Mouse (Mus musculus): ENCODE measurements around the gene Calcoco2. TPM values are rescaled to one million over a fixed set of nuclear protein-coding genes. Genes with fewer than 3 reads are reported as not detected.

The Calcoco2 gene
- total and polyA plus RNA-seq, 3 experiments, result not detected

- no peaks in the 10 kb centered on the region for H3K4me1 ChIP-seq (ENCODE audit: control insufficient read depth, insufficient read depth, low read length)
- H3K4me3 ChIP-seq, result no peak overlapping the region
- peaks cover 4% of the 10 kb centered on the region; the same call in 1 of the 2 replicates for H3K79me2 ChIP-seq (replicated peaks; ENCODE audit: control insufficient read depth, insufficient read depth, low read length)
- peaks cover 10% of the 10 kb centered on the region for H3K36me3 ChIP-seq (ENCODE audit: control insufficient read depth, insufficient read depth, low read length)
- no peak overlapping the region for H3K9ac ChIP-seq (ENCODE audit: low read depth, low read length)
- intact Hi-C loops (cut with DNase I), result no loop called here
- TF ChIP-seq CTCF (IDR thresholded peaks at IDR 0.05) (no peak), EP300 (IDR thresholded peaks at IDR 0.05; ENCODE audit: insufficient read depth, low read depth, low read length) (no peak), POLR2A (IDR thresholded peaks at IDR 0.05; ENCODE audit: insufficient read depth, low read depth, low read length) (no peak)
- 97% methylated on average over 3 of the region's 3 CpGs for WGBS
- H3K27me3 ChIP-seq (ENCODE audit: control insufficient read depth, insufficient read depth, low read length), result no peaks in the 10 kb centered on the region
- no peak overlapping the region for H3K27ac ChIP-seq
- no peak for DNase-seq
Measured at GRCm38 (mm10) chr11:96050854-96051253, 60.9 kb downstream of the Calcoco2 start.

DNA sequence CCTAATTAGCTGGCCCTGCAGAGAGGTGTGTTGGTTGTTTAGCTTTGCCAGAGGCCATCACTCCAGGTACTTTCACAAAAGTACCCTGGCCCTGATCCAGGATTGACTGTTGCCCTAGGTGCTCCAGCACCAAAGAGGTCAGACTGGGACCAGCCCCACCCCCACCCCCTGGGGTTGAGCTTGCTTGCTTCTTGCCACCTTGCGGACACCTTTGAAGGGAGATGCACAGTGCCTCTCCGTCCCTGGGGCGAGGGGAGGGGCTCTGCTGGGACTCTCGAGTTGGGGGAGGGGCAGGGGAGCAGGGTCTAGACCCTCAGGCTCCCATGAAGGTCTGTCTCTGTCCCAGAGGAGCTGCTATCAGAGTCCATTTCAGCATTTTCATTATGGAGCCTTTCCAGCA is 61.8 kb downstream of the Calcoco2 start:
- WGBS, result 72% methylated on average over 4 of the region's 4 CpGs
- peaks cover 10% of the 10 kb centered on the region for H3K36me3 ChIP-seq (ENCODE audit: control insufficient read depth, insufficient read depth, low read length)
- no peak overlapping the region for H3K4me3 ChIP-seq
- TF ChIP-seq CTCF (IDR thresholded peaks at IDR 0.05) (no peak), EP300 (IDR thresholded peaks at IDR 0.05; ENCODE audit: insufficient read depth, low read depth, low read length) (no peak), POLR2A (IDR thresholded peaks at IDR 0.05; ENCODE audit: insufficient read depth, low read depth, low read length) (no peak)
- no peak overlapping the region for H3K27ac ChIP-seq
- DNase-seq, result no peak
- peaks cover 4% of the 10 kb centered on the region; the same call in 1 of the 2 replicates for H3K79me2 ChIP-seq (replicated peaks; ENCODE audit: control insufficient read depth, insufficient read depth, low read length)
- H3K4me1 ChIP-seq (ENCODE audit: control insufficient read depth, insufficient read depth, low read length), result no peaks in the 10 kb centered on the region
- intact Hi-C loops (cut with DNase I), result no loop called here
- H3K27me3 ChIP-seq (ENCODE audit: control insufficient read depth, insufficient read depth, low read length), result no peaks in the 10 kb centered on the region
- H3K9ac ChIP-seq (ENCODE audit: low read depth, low read length), result no peak overlapping the region

Other genes with a start within 250 kb of the Calcoco2 start
- not detected for gene B4galnt2, start 197.1 kb downstream of the Calcoco2 start, total RNA-seq (2021)
- 0.06 TPM in 1 of 2 replicates, not detected in the other for gene B4galnt2, start 197.1 kb downstream of the Calcoco2 start, polyA plus RNA-seq (2012; rRNA removed)
- under 1 TPM; 0.05 to 0.23 TPM for gene Igf2bp1, start 106.0 kb downstream of the Calcoco2 start, total RNA-seq (2021)
- gene Igf2bp1, start 106.0 kb downstream of the Calcoco2 start, polyA plus RNA-seq (2012; rRNA removed), result 0.31 TPM in 1 of 2 replicates, not detected in the other
- gene Gip, start 87.4 kb downstream of the Calcoco2 start, total RNA-seq (2021), result not detected
- not detected in 2 replicates for gene Gip, start 87.4 kb downstream of the Calcoco2 start, polyA plus RNA-seq (2012; rRNA removed)
- gene Snf8, start 77.1 kb downstream of the Calcoco2 start, total RNA-seq (2021), result 10 to 100 TPM; 44.9 to 49.1 TPM
- 18.8 and 23.0 TPM in 2 replicates for gene Snf8, start 77.1 kb downstream of the Calcoco2 start, polyA plus RNA-seq (2012; rRNA removed)
- gene Ube2z, start 46.6 kb downstream of the Calcoco2 start, total RNA-seq (2021), result 10 to 100 TPM; 29.5 to 29.7 TPM
- gene Ube2z, start 46.6 kb downstream of the Calcoco2 start, polyA plus RNA-seq (2012; rRNA removed), result 22.9 and 41.1 TPM in 2 replicates
- 1,000 to 10,000 TPM; 3,096 to 3,522 TPM for gene Atp5g1, start 36.3 kb downstream of the Calcoco2 start, total RNA-seq (2021)
- gene Atp5g1, start 36.3 kb downstream of the Calcoco2 start, polyA plus RNA-seq (2012; rRNA removed), result 5,903 and 6,025 TPM in 2 replicates
- gene Ttll6, start 21.8 kb upstream of the Calcoco2 start, total RNA-seq (2021), result not detected
- 0.06 and 0.18 TPM in 2 replicates for gene Ttll6, start 21.8 kb upstream of the Calcoco2 start, polyA plus RNA-seq (2012; rRNA removed)
- gene Hoxb13, start 82.4 kb upstream of the Calcoco2 start, total RNA-seq (2021), result not detected
- not detected in 2 replicates for gene Hoxb13, start 82.4 kb upstream of the Calcoco2 start, polyA plus RNA-seq (2012; rRNA removed)
- not detected for gene Hoxb9, start 159.5 kb upstream of the Calcoco2 start, total RNA-seq (2021)
- gene Hoxb9, start 159.5 kb upstream of the Calcoco2 start, polyA plus RNA-seq (2012; rRNA removed), result not detected in 2 replicates
- gene Hoxb8, start 169.9 kb upstream of the Calcoco2 start, total RNA-seq (2021), result not detected
- not detected in 2 replicates for gene Hoxb8, start 169.9 kb upstream of the Calcoco2 start, polyA plus RNA-seq (2012; rRNA removed)
- gene Hoxb7, start 174.7 kb upstream of the Calcoco2 start, total RNA-seq (2021), result not detected
- not detected in 2 replicates for gene Hoxb7, start 174.7 kb upstream of the Calcoco2 start, polyA plus RNA-seq (2012; rRNA removed)
- not detected for gene Hoxb6, start 180.5 kb upstream of the Calcoco2 start, total RNA-seq (2021)
- not detected in 2 replicates for gene Hoxb6, start 180.5 kb upstream of the Calcoco2 start, polyA plus RNA-seq (2012; rRNA removed)
- gene Hoxb5, start 191.4 kb upstream of the Calcoco2 start, total RNA-seq (2021), result under 1 TPM in 1 of 2 experiments, not detected in 1; 0.18 TPM
- gene Hoxb5, start 191.4 kb upstream of the Calcoco2 start, polyA plus RNA-seq (2012; rRNA removed), result 0.20 and 0.23 TPM in 2 replicates
- under 1 TPM; 0.63 to 0.75 TPM for gene Hoxb4, start 206.3 kb upstream of the Calcoco2 start, total RNA-seq (2021)
- gene Hoxb4, start 206.3 kb upstream of the Calcoco2 start, polyA plus RNA-seq (2012; rRNA removed), result 1.00 and 1.1 TPM in 2 replicates
- under 1 TPM; 0.23 to 0.30 TPM for gene Hoxb3, start 211.4 kb upstream of the Calcoco2 start, total RNA-seq (2021)
- 0.64 and 0.82 TPM in 2 replicates for gene Hoxb3, start 211.4 kb upstream of the Calcoco2 start, polyA plus RNA-seq (2012; rRNA removed)
- under 1 TPM; 0.23 to 0.68 TPM for gene Hoxb2, start 238.6 kb upstream of the Calcoco2 start, total RNA-seq (2021)
- 0.91 and 1.4 TPM in 2 replicates for gene Hoxb2, start 238.6 kb upstream of the Calcoco2 start, polyA plus RNA-seq (2012; rRNA removed)